Mouse (Mus musculus) bone marrow macrophage, adult 2 months (primary cell): ENCODE results near the gene Dcbld2. TPM values are rescaled to one million over a fixed set of nuclear protein-coding genes. Genes with fewer than 3 reads are reported as not detected.
A peak's percentile ranks its signal among the peaks of the same experiment; 100 is the strongest.

Experiments
- H3K27ac ChIP-seq: 2 replicates; pipeline ENCODE4 v1.5.1; 2012; ENCODE audit warnings: low read depth, low read length; ENCODE audit not compliant: insufficient read depth
- H3K4me1 ChIP-seq: 2 replicates; pipeline ENCODE4 v1.6.1; 2012; ENCODE audit warnings: low read length; ENCODE audit not compliant: control insufficient read depth, insufficient read depth
- H3K4me3 ChIP-seq: 2 replicates; pipeline ENCODE4 v1.5.1; 2012; ENCODE audit warnings: mild to moderate bottlenecking, low read length, moderate library complexity; ENCODE audit not compliant: insufficient read depth
- CTCF ChIP-seq: IDR thresholded peaks from 2 replicates; pipeline ENCODE4 v1.5.1; 2012; ENCODE audit warnings: low read depth, mild to moderate bottlenecking, low read length, moderate library complexity
- POLR2A ChIP-seq: IDR thresholded peaks from 2 replicates; pipeline ENCODE4 v1.6.1; 2012; ENCODE audit warnings: mild to moderate bottlenecking, low read depth, low read length, borderline replicate concordance
- polyA plus RNA-seq: library from polyadenylated mRNA; stranded (reverse); fragments of >200 nt; gene quantifications from 2 replicates; pipeline ENCODE4 v1.2.4, GENCODE M21; 2012; ENCODE audit not compliant: missing spikeins, insufficient read depth, insufficient read length

The Dcbld2 gene
- polyA plus RNA-seq, 1 experiment, result 3.5 TPM

DNA sequence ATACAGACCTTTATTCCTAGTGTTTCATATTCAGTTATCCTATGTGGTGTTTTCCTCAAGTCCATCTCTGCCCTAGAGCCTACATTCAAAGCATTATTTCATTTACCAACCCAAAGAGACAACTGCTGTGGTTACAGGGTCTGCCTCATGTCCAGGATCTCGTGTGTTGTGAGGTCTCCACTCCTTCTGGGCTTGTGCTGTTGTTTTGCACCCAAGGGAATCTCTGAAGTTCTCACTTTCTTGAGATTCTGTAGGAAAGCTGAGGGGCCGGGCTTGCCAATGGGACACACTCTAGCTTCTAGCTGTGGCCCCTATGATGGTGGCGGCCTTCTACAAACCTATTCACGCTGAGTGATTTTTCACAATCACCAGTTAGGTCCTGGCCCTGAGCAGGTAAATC lies 3.0 kb upstream of the Dcbld2 start:
- Histone ChIP-seq H3K27ac (no peak overlapping the region), H3K4me1 (peaks cover 6% of the 10 kb centered on the region; the same call in 1 of the 2 replicates), H3K4me3 (no peak overlapping the region)
- TF ChIP-seq CTCF (no peak), POLR2A (no peak)

DNA sequence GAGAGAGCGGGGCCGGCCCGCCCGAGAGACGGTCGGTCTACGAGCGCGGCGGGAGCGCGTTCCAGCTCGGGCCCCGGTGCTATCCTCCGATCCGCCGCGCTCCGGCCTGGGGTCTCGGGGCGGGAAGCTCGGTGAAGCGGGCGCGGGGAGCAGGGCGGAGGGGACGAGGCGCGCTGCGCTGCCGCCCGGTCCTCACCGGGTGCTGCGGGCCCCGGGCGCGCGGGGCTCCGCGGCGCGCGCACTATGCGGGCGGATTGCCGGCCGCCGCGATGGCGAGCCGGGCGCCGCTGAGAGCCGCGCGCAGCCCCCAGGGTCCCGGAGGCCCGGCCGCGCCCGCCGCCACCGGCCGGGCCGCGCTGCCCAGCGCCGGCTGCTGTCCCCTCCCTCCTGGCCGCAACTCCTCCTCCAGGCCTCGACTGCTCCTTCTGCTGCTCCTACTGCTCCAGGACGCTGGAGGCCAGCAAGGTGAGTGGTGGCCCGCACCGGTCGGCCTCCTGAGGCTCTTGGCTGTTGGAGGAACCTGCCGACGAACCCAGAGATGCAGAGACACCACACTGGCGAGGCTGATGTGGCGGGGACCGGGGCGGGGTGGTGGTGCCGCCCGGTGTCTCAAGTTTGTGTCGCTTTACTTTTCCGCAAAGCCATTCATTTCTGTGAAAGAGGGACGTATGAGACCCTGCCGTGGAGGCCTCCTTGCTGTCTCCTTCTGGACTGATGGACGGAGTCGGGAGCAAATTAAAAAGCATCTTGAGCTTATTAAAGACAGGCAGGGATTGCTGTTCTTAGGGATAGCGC lies 441 bp downstream of the Dcbld2 start:
- Histone ChIP-seq H3K4me1 (peaks cover 6% of the 10 kb centered on the region; the same call in 1 of the 2 replicates), H3K4me3 (peak overlapping the region; percentile 99), H3K27ac (no peak overlapping the region)
- TF ChIP-seq POLR2A (no peak), CTCF (no peak)

DNA sequence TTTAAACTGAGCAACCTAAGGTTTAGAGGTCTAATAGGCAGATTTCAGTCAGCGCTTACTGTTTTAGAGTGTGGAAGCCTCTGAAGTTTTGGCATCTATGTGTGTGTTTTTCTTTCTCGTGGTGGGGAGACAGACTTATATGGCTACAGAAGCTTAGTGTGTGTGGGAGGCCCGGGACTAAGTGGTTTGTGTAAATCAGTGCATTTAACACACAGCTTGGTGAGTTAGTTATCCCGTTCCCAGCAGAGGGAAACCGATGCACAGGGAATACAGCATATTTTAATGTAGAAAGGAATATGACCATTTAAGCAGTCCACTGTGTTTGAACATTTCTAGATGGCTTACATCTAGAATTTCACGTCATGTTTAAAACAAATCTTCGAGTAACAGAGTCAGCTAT lies 1.6 kb downstream of the Dcbld2 start:
- Histone ChIP-seq H3K4me1 (peaks cover 14% of the 10 kb centered on the region; the same call in 1 of the 2 replicates), H3K27ac (no peak overlapping the region), H3K4me3 (no peak overlapping the region)
- TF ChIP-seq CTCF, result no peak

DNA sequence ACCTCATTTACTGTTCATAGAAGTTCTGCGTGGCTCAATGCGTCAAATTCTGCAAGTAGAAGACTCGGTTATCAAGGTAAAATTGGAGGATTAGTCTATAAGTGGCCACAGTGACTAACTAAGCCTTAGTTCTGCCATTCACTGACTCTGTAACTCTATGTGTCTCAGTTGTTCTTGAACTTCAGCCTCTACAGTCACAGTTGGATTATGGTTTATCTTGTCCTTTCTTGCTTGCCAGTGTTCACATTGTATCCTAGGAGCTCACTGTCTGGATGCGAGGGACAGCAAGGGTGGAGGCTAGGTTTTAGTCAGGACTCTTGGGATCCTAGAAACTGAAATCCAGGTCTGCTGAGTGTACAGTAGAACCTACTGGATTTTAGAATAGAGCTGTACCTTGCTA lies 6.6 kb downstream of the Dcbld2 start:
- no peak overlapping the region for H3K4me3 ChIP-seq
- no peak overlapping the region for H3K27ac ChIP-seq
- H3K4me1 ChIP-seq, result peaks cover 16% of the 10 kb centered on the region
- TF ChIP-seq CTCF (no peak), POLR2A (no peak)

- H3K4me1 ChIP-seq, result peaks cover 15% of the 10 kb centered on the region
- TF ChIP-seq POLR2A (no peak), CTCF (no peak)
- no peak overlapping the region for H3K27ac ChIP-seq
- H3K4me3 ChIP-seq, result no peak overlapping the region
These were observed 7.3 kb downstream of the Dcbld2 start for GRCm38 (mm10) chr16:58415500-58415899.

DNA sequence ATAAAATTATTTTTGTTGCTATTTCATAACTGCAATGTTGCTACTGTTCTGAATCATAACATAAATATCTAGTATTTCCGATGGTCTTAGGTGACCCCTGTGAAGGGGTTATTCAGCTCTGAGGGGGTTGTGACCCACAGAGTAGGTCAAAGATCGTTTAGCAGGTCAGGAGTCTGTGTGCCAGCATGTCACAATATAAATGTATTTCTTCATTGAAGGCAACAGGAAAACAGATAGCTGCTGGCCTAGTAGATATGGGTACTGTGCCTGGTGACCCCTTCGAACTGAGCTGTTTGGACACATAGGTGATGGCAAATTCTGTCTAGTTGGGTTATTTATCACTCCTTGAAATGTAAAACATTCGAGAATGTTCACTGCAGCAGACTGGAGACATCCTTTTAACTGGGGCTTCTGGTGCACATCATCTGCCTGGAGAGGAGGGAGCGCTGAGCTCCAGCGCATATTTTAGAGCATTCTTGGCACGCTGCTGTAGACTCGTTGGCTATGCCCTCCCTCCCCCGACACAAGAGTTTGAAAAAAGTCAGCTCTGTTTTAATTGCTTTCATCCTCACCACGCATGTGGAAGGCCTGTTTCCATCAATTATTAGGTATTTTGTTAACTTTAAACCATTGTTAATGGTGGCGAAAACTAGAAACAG lies 13.6 kb downstream of the Dcbld2 start:
- TF ChIP-seq CTCF, result no peak
- no peak for TF ChIP-seq POLR2A
- Histone ChIP-seq H3K4me1 (no peaks in the 10 kb centered on the region), H3K27ac (no peak overlapping the region), H3K4me3 (no peak overlapping the region)

DNA sequence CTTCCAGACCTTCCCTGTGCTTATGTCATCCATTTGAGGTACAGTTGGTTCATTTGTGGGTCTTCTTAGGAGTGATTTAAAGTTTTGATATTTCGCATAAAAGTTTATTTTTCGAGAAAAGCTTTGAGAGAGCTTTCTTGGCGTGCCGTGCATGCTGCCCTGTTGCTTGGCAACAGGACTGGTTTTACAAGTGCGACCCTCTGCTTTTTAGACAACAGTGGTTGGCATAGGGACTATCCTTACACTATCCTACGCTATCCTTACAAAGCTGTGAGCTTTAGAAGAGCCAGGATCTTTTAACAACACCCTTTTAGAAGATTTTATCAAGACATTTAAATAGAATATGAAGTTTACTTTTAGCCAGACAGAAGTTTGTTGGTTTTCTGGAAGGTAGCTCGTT lies 22.0 kb downstream of the Dcbld2 start:
- Histone ChIP-seq H3K27ac (no peak overlapping the region), H3K4me3 (no peak overlapping the region), H3K4me1 (no peaks in the 10 kb centered on the region)
- TF ChIP-seq POLR2A, result no peak
- TF ChIP-seq CTCF, result no peak

GRCm38 (mm10) chr16:58432384-58432783 lies 24.1 kb downstream of the Dcbld2 start:
- H3K27ac ChIP-seq, result no peak overlapping the region
- no peak for TF ChIP-seq POLR2A
- TF ChIP-seq CTCF, result no peak

GRCm38 (mm10) chr16:58444735-58445134 lies 36.5 kb downstream of the Dcbld2 start:
- H3K4me1 ChIP-seq, result no peaks in the 10 kb centered on the region
- TF ChIP-seq POLR2A, result no peak
- no peak for TF ChIP-seq CTCF
- no peak overlapping the region for H3K27ac ChIP-seq
- no peak overlapping the region for H3K4me3 ChIP-seq

More at GRCm38 (mm10) chr16:58432384-58432783, 24.1 kb downstream of the Dcbld2 start:
- Histone ChIP-seq H3K4me1 (no peaks in the 10 kb centered on the region), H3K4me3 (no peak overlapping the region)

DNA sequence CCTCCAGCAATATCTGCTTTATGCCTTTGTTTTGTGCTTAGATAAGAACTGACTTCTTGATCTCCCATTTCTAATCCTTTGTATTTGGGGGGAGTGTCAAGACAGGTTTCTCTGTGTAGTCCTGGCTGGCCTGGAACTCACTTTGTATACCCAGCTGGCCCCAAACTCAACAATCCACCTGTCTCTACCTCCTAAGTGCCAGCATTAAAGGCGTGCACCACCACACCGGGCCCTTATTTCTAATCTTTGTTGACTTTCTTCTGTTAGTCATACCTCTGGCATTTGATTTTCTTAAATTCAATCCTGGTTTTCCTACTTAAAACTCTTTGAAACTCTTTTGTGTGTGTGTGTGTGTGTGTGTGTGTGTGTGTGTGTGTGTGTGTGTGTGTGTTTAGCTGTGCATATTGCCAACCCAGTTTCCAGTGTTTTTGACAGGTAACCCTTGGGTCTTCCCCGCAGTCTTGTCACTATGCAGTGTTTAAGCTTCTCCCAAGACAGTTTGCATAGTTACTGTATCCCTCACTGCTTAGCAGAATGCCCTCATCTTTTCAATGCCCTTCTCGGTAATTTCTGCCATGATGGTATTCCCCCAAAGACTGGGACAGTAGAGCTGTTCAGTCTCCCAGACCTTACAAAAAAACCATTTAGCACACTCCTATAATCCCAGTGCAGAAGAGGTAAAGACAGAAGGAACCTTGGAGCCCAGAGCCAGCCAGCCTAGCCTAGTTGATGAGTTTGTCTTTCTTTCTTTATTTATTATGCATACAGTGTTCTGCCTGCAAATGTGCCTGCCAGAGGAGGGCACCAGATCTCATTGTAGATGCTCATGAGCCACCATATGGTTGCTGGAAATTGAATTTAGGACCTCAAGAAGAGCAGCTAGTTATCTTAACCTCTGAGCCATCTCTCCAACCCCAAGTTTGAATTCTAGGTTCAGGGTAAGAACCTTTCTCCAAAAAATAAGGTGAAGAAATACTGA lies 38.3 kb downstream of the Dcbld2 start:
- Histone ChIP-seq H3K4me3 (no peak overlapping the region), H3K4me1 (no peaks in the 10 kb centered on the region), H3K27ac (no peak overlapping the region)
- TF ChIP-seq CTCF, result no peak
- TF ChIP-seq POLR2A, result no peak
